Mouse (Mus musculus) liver, embryonic 11.5 days (tissue): ENCODE results near the gene Tmem270. TPM values are rescaled to one million over a fixed set of nuclear protein-coding genes. Genes with fewer than 3 reads are reported as not detected.

Source experiments
- ATAC-seq: fragments of 200-750 bp; cut with Nextera tagmentation; replicated peaks from 2 replicates; pipeline ENCODE4 v1.8.0; 2017; ENCODE audit warnings: moderate number of reproducible peaks, mild to moderate bottlenecking, moderate TSS enrichment, moderate library complexity; ENCODE audit not compliant: low FRiP score
- DNase-seq: peaks from one replicate; pipeline ENCODE4 v3.0.0-alpha.2; 2017; ENCODE audit warnings: low spot score
- H3K27ac ChIP-seq: fragments of 300-500 bp; sonication (generic); 2 replicates; pipeline ENCODE4 v1.5.1; 2014; ENCODE audit warnings: mild to moderate bottlenecking, low read depth, low read length, control low read depth
- H3K27me3 ChIP-seq: fragments of 300-500 bp; sonication (generic); replicated peaks from 2 replicates; pipeline ENCODE4 v1.6.1; 2014; ENCODE audit warnings: low read length, mixed read lengths; ENCODE audit not compliant: control insufficient read depth, insufficient read depth
- H3K36me3 ChIP-seq: fragments of 300-500 bp; sonication (generic); 2 replicates; pipeline ENCODE4 v1.6.1; 2014; ENCODE audit warnings: mild to moderate bottlenecking, low read length, moderate library complexity, mixed read lengths; ENCODE audit not compliant: control insufficient read depth, insufficient read depth
- H3K4me1 ChIP-seq: fragments of 300-500 bp; sonication (generic); replicated peaks from 2 replicates; pipeline ENCODE4 v1.6.1; 2014; ENCODE audit warnings: low read length, mixed read lengths; ENCODE audit not compliant: control insufficient read depth, insufficient read depth
- H3K4me2 ChIP-seq: fragments of 300-500 bp; sonication (generic); 2 replicates; pipeline ENCODE4 v1.6.1; 2014; ENCODE audit warnings: mild to moderate bottlenecking, control low read depth, moderate library complexity
- H3K4me3 ChIP-seq: fragments of 300-500 bp; sonication (generic); 2 replicates; pipeline ENCODE4 v1.5.1; 2014; ENCODE audit warnings: low read depth, low read length, control low read depth
- H3K9ac ChIP-seq: fragments of 300-500 bp; sonication (generic); 2 replicates; pipeline ENCODE4 v1.6.1; 2014; ENCODE audit warnings: low read depth, low read length, control low read depth
- H3K9me3 ChIP-seq: fragments of 300-500 bp; sonication (generic); 2 replicates; pipeline ENCODE4 v1.6.1; 2016; ENCODE audit warnings: low read length, inconsistent platforms, mixed read lengths; ENCODE audit not compliant: control insufficient read depth
- WGBS: fragments of 180-500 bp; shearing (Covaris S2); extraction: QIAGEN DNeasy Blood & Tissue Kit; methylation state at CpG from one replicate; pipeline ENCODE4 v1.1.7; 2014; 5-methylcytosine and 5-hydroxymethylcytosine counted together
- polyA plus RNA-seq: library from polyadenylated mRNA; unstranded; fragments of >200 nt; fragmentation: Nextera tagmentation; extraction: Ambion mirVana; gene quantifications from 2 replicates; pipeline ENCODE4 v1.2.1, GENCODE M21; 2014

The Tmem270 gene
- not detected in 2 replicates for polyA plus RNA-seq

GRCm38 (mm10) chr5:134906633-134907032 lies at the start of gene Tmem270:
TSS of gene Tmem270 (minus strand) at chr5:134906733.
- Histone ChIP-seq H3K27ac (no peak within 1 kb of the TSS), H3K27me3 (no peaks in the 10 kb centered on the region), H3K36me3 (no peaks in the 10 kb centered on the region), H3K4me1 (no peaks in the 10 kb centered on the region), H3K9ac (no peak within 1 kb of the TSS), H3K9me3 (no peaks in the 10 kb centered on the region), H3K4me3 (no peak within 1 kb of the TSS), H3K4me2 (no peak within 1 kb of the TSS)
- no peak for DNase-seq
- ATAC-seq: no peak
- 77% methylated on average over 6 of the region's 6 CpGs for WGBS

GRCm38 (mm10) chr5:134955491-134955890 lies 49.0 kb upstream of the Tmem270 start:
- WGBS: 71% methylated on average over 5 of the region's 5 CpGs
- Histone ChIP-seq H3K36me3 (no peaks in the 10 kb centered on the region), H3K27ac (no peak overlapping the region), H3K4me1 (peaks cover 11% of the 10 kb centered on the region), H3K4me3 (no peak overlapping the region), H3K9me3 (no peaks in the 10 kb centered on the region), H3K4me2 (no peak overlapping the region), H3K27me3 (no peaks in the 10 kb centered on the region), H3K9ac (no peak overlapping the region)
- DNase-seq (no peak), ATAC-seq (no peak)

GRCm38 (mm10) chr5:134951053-134951884 lies 44.7 kb upstream of the Tmem270 start:
- Histone ChIP-seq H3K9me3 (no peaks in the 10 kb centered on the region), H3K27ac (no peak overlapping the region), H3K4me3 (0 out of 2 replicates have a peak overlapping the region, but pooled peaks have one; percentile 4), H3K4me1 (peaks cover 11% of the 10 kb centered on the region), H3K36me3 (no peaks in the 10 kb centered on the region), H3K27me3 (peaks cover 8% of the 10 kb centered on the region), H3K4me2 (peak overlapping the region; percentile 52), H3K9ac (0 out of 2 replicates have a peak overlapping the region, but pooled peaks have one; percentile 23)
- ATAC-seq (no peak), DNase-seq (no peak)
- WGBS: 14% methylated on average over 19 of the region's 19 CpGs

- peaks cover 12% of the 10 kb centered on the region for H3K4me1 ChIP-seq
- ATAC-seq: no peak
- H3K27me3 ChIP-seq: peaks cover 16% of the 10 kb centered on the region
- whole genome bisulfite sequencing: 53% methylated on average over 4 of the region's 4 CpGs
- H3K4me2 ChIP-seq: no peak overlapping the region
- no peak overlapping the region for H3K9ac ChIP-seq
- H3K9me3 ChIP-seq: no peaks in the 10 kb centered on the region
- no peak for DNase-seq
- H3K36me3 ChIP-seq: no peaks in the 10 kb centered on the region
- no peak overlapping the region for H3K27ac ChIP-seq
- H3K4me3 ChIP-seq: no peak overlapping the region
Measured at GRCm38 (mm10) chr5:134948085-134948439, 41.5 kb upstream of the Tmem270 start.

- no peak overlapping the region for H3K9ac ChIP-seq
- H3K4me2 ChIP-seq: no peak overlapping the region
- H3K36me3 ChIP-seq: no peaks in the 10 kb centered on the region
- ATAC-seq (no peak), DNase-seq (no peak)
- H3K9me3 ChIP-seq: no peaks in the 10 kb centered on the region
- H3K27ac ChIP-seq: no peak overlapping the region
- peaks cover 16% of the 10 kb centered on the region for H3K27me3 ChIP-seq
- H3K4me1 ChIP-seq: peaks cover 12% of the 10 kb centered on the region
- no peak overlapping the region for H3K4me3 ChIP-seq
- WGBS: 52% methylated on average over 5 of the region's 5 CpGs
Measured at GRCm38 (mm10) chr5:134947420-134948084, 41.0 kb upstream of the Tmem270 start.

GRCm38 (mm10) chr5:134946857-134947255 lies 40.3 kb upstream of the Tmem270 start, which contains the start of gene Cldn4:
TSS of gene Cldn4 (minus strand) at chr5:134946934.
- Histone ChIP-seq H3K36me3 (no peaks in the 10 kb centered on the region), H3K4me2 (peak within 1 kb of the TSS; percentile 22), H3K9me3 (no peaks in the 10 kb centered on the region), H3K27me3 (peaks cover 16% of the 10 kb centered on the region), H3K4me3 (peak within 1 kb of the TSS; percentile 0; the same call in 1 of the 2 replicates), H3K4me1 (peaks cover 12% of the 10 kb centered on the region), H3K9ac (no peak within 1 kb of the TSS), H3K27ac (no peak within 1 kb of the TSS)
- 32% methylated on average over 11 of the region's 11 CpGs for WGBS
- DNase-seq (no peak), ATAC-seq (no peak)

GRCm38 (mm10) chr5:134946063-134946856 lies 39.7 kb upstream of the Tmem270 start:
- Histone ChIP-seq H3K27me3 (peaks cover 16% of the 10 kb centered on the region), H3K4me1 (peaks cover 8% of the 10 kb centered on the region), H3K27ac (no peak overlapping the region), H3K9ac (no peak overlapping the region), H3K4me3 (peak overlapping the region; percentile 0; the same call in 1 of the 2 replicates), H3K36me3 (no peaks in the 10 kb centered on the region), H3K4me2 (peak overlapping the region; percentile 22), H3K9me3 (no peaks in the 10 kb centered on the region)
- ATAC-seq (no peak), DNase-seq (no peak)
- WGBS: 34% methylated on average over 43 of the region's 43 CpGs

- H3K36me3 ChIP-seq: no peaks in the 10 kb centered on the region
- H3K9ac ChIP-seq: no peak overlapping the region
- no peak overlapping the region for H3K4me2 ChIP-seq
- WGBS: 55% methylated on average over 17 of the region's 19 CpGs
- peak overlapping the region; percentile 0; the same call in 1 of the 2 replicates for H3K4me3 ChIP-seq
- peaks cover 16% of the 10 kb centered on the region for H3K27me3 ChIP-seq
- peaks cover 5% of the 10 kb centered on the region for H3K4me1 ChIP-seq
- DNase-seq (no peak), ATAC-seq (no peak)
- no peaks in the 10 kb centered on the region for H3K9me3 ChIP-seq
- no peak overlapping the region for H3K27ac ChIP-seq
Measured at GRCm38 (mm10) chr5:134945266-134945959, 38.9 kb upstream of the Tmem270 start.
